Mouse (Mus musculus) kidney, postnatal 25 days (tissue): ENCODE measurements at regions not wholly inside any gene's neighbourhood (a gene's known extent, or its start where the extent isn't known, plus 50 kb on each side); places are given as distances from the start of the nearest gene placed in this dataset.
"Not testable (repeated sequence)": the region's sequence is repeated elsewhere in the genome, so short reads cannot be mapped to it uniquely, and the experiment has no call there.

Experiments used
- DNase-seq, 2 experiments: peaks; one replicate each; pipeline ENCODE4 v3.0.0; 2021; ENCODE audit warnings: mixed read lengths in 2 of 2

GRCm38 (mm10) chr12:45590191-45590590 lies 515.7 kb upstream of the Stxbp6 start:
- no peak for DNase-seq

GRCm38 (mm10) chr12:45585763-45586162 lies 511.3 kb upstream of the Stxbp6 start:
- DNase-seq = no peak

GRCm38 (mm10) chr12:45563325-45564030 lies 489.0 kb upstream of the Stxbp6 start:
- no peak for DNase-seq

GRCm38 (mm10) chr12:45562637-45563220 lies 488.2 kb upstream of the Stxbp6 start:
- no peak for DNase-seq

- no peak for DNase-seq
Measured at GRCm38 (mm10) chr12:45561889-45562288, 487.4 kb upstream of the Stxbp6 start.

GRCm38 (mm10) chr12:45561362-45561761 lies 486.9 kb upstream of the Stxbp6 start:
- no peak for DNase-seq

GRCm38 (mm10) chr12:45549906-45550305 lies 475.4 kb upstream of the Stxbp6 start:
- DNase-seq = not testable (repeated sequence)

- DNase-seq = no peak
Measured at GRCm38 (mm10) chr12:45519554-45519953, 445.0 kb upstream of the Stxbp6 start.

- no peak for DNase-seq
Measured at GRCm38 (mm10) chr12:45514459-45514858, 439.9 kb upstream of the Stxbp6 start.

- no peak for DNase-seq
Measured at GRCm38 (mm10) chr12:45507400-45507982, 433.0 kb upstream of the Stxbp6 start.

GRCm38 (mm10) chr12:45499834-45500233 lies 425.3 kb upstream of the Stxbp6 start:
- no peak for DNase-seq

- DNase-seq = no peak
Measured at GRCm38 (mm10) chr12:45498230-45498629, 423.7 kb upstream of the Stxbp6 start.

GRCm38 (mm10) chr12:45489029-45489428 lies 414.5 kb upstream of the Stxbp6 start:
- DNase-seq = no peak

- DNase-seq = peak in 1 of 2 experiments; percentile 14
Measured at GRCm38 (mm10) chr12:45476881-45477280, 402.4 kb upstream of the Stxbp6 start.

GRCm38 (mm10) chr12:45468093-45468492 lies 393.6 kb upstream of the Stxbp6 start:
- DNase-seq = no peak

GRCm38 (mm10) chr12:45467058-45467457 lies 392.5 kb upstream of the Stxbp6 start:
- no peak for DNase-seq

- peak; percentile 9 to 31 for DNase-seq
Measured at GRCm38 (mm10) chr12:45466066-45466465, 391.6 kb upstream of the Stxbp6 start.

- DNase-seq = no peak
Measured at GRCm38 (mm10) chr12:45464952-45465351, 390.4 kb upstream of the Stxbp6 start.

GRCm38 (mm10) chr12:45458746-45459145 lies 384.2 kb upstream of the Stxbp6 start:
- peak; percentile 70 to 82 for DNase-seq

- peak in 1 of 2 experiments; percentile 56 for DNase-seq
Measured at GRCm38 (mm10) chr12:45443512-45444190, 369.1 kb upstream of the Stxbp6 start.

- no peak for DNase-seq
Measured at GRCm38 (mm10) chr12:45442474-45442873, 368.0 kb upstream of the Stxbp6 start.

GRCm38 (mm10) chr12:45439745-45440144 lies 365.2 kb upstream of the Stxbp6 start:
- no peak for DNase-seq

- no peak for DNase-seq
Measured at GRCm38 (mm10) chr12:45437271-45437670, 362.8 kb upstream of the Stxbp6 start.

- DNase-seq = no peak
Measured at GRCm38 (mm10) chr12:45399436-45399835, 324.9 kb upstream of the Stxbp6 start.
